Mouse (Mus musculus): ENCODE data around the gene Tktl1. TPM values are rescaled to one million over a fixed set of nuclear protein-coding genes. Genes with fewer than 3 reads are reported as not detected.
"Not testable (repeated sequence)": the region's sequence is repeated elsewhere in the genome, so short reads cannot be mapped to it uniquely, and the experiment has no call there.

The Tktl1 gene
- not detected in 2 replicates for polyA plus RNA-seq (2014; fragmentation: Nextera tagmentation; extraction: Ambion mirVana)

DNA sequence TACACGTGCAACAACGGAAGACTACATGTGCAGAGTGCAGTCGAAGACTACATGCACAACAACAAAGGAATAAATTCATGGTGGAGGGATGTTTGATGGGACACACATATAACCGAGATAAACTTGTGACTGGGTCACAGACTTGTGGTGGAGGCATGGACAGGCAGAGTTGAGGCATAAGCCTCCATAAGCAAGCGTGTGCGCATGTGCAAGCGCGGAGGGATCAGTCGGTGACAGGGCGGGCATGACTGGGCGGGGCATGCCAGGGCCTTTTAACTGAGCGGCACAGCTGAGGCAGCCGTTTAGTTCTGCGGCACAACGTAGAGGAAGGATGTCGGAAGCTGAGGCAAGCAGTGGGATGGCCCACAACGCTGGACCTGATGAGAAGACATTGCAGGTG is at the start of gene Tktl1:
Gene Tktl1, plus strand, starts transcription at position 301 of the 400 bp plus-strand sequence.
- ATAC-seq (replicated peaks; ENCODE audit: insufficient number of reproducible peaks, low FRiP score, low TSS enrichment, low read depth) (no peak), DNase-seq (ENCODE audit: low spot score) (no peak)
- Histone ChIP-seq H3K9ac (replicated peaks; ENCODE audit: low read length) (no peak within 1 kb of the TSS), H3K4me1 (ENCODE audit: control insufficient read depth, insufficient read depth, low read length) (no peaks in the 10 kb centered on the region), H3K36me3 (replicated peaks; ENCODE audit: control insufficient read depth, insufficient read depth, low read depth, low read length) (no peaks in the 10 kb centered on the region), H3K4me3 (ENCODE audit: low read depth, low read length) (no peak within 1 kb of the TSS), H3K27ac (replicated peaks; ENCODE audit: low read depth, low read length) (no peak within 1 kb of the TSS), H3K9me3 (replicated peaks; ENCODE audit: control insufficient read depth, low read length) (no peaks in the 10 kb centered on the region), H3K27me3 (ENCODE audit: control insufficient read depth, insufficient read depth, low read length) (no peaks in the 10 kb centered on the region), H3K4me2 (ENCODE audit: low read depth, low read length) (no peak within 1 kb of the TSS)
- 91% methylated on average over 17 of the region's 17 CpGs for WGBS

DNA sequence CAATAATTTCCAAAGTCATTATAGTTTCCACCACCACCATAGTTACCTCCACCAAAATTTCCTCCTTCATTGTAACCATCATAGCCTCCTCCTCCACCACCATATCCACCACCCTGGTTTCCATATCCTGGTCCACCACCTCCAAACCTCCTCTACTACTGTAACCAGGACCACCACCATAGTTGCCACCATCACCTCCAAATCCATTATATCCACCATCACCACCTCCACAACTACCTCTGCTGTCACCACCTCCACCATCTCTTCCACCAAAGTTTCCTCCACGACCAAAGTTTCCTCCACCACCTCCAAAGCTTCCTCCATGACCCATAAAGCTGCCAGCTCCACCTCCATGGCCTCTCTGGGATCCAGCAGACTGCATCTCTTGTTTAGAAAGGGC is 41.8 kb upstream of the Tktl1 start, which contains the start of gene Mecp2:
Gene Mecp2, minus strand, starts transcription at position 101 of the 400 bp plus-strand sequence.
- not testable (repeated sequence) for ATAC-seq (replicated peaks; ENCODE audit: insufficient number of reproducible peaks, low FRiP score, low TSS enrichment, low read depth); H3K27ac ChIP-seq (replicated peaks; ENCODE audit: low read depth, low read length); H3K36me3 ChIP-seq (replicated peaks; ENCODE audit: control insufficient read depth, insufficient read depth, low read depth, low read length); H3K4me3 ChIP-seq (ENCODE audit: low read depth, low read length); H3K4me2 ChIP-seq (ENCODE audit: low read depth, low read length); H3K9me3 ChIP-seq (replicated peaks; ENCODE audit: control insufficient read depth, low read length); H3K4me1 ChIP-seq (ENCODE audit: control insufficient read depth, insufficient read depth, low read length); H3K9ac ChIP-seq (replicated peaks; ENCODE audit: low read length); H3K27me3 ChIP-seq (ENCODE audit: control insufficient read depth, insufficient read depth, low read length); DNase-seq (ENCODE audit: low spot score)
- WGBS, result 39% methylated on average over 1 of the region's 1 CpGs

DNA sequence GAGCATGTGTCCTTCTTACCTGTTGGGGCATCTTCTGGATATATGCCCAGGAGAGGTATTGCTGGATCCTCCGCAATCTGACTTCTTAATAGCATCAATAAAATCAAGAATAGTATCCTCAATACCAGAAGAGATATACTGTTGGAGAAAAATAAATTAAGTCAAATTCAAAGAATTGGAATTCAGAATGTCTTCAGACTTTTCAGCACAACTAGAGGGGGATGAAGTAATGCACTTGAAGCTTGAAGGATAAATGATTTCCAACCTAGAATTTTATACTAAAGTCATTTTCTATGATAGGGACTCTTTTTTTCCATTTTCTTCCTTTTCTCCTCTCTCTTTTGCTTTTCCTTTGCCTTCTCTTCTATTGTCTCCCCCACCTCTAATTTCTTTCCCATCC is 9.3 kb upstream of the Tktl1 start, which contains the start of gene Tex28:
Gene Tex28, minus strand, starts transcription at position 101 of the 400 bp plus-strand sequence.
- WGBS, result 100% methylated on average over 1 of the region's 1 CpGs
- H3K36me3 ChIP-seq (replicated peaks; ENCODE audit: control insufficient read depth, insufficient read depth, low read depth, low read length), result no peaks in the 10 kb centered on the region
- DNase-seq (ENCODE audit: low spot score), result no peak

DNA sequence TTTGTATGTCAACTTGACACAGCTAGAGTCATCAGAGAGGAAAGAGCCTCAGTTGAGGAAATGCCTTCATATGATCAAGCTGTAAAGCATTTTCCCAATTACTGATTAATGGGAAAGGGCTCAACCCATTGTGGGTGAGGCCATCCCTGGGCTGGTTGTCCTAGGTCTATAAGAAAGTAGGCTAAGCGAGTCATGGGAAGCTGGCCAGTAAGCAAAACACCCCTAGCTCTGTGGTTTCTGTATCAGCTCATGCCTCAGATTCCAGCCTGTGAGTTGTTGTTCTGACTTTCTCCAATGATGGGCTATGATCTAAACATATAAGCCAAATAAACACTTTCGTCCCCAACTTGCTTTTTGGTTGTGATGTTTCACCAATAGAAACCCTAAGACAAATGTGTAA is 26.5 kb downstream of the Tktl1 start:
- Histone ChIP-seq H3K4me2 (ENCODE audit: low read depth, low read length) (no peak overlapping the region), H3K9me3 (replicated peaks; ENCODE audit: control insufficient read depth, low read length) (no peaks in the 10 kb centered on the region), H3K4me1 (ENCODE audit: control insufficient read depth, insufficient read depth, low read length) (no peaks in the 10 kb centered on the region), H3K27me3 (ENCODE audit: control insufficient read depth, insufficient read depth, low read length) (no peaks in the 10 kb centered on the region), H3K36me3 (replicated peaks; ENCODE audit: control insufficient read depth, insufficient read depth, low read depth, low read length) (no peaks in the 10 kb centered on the region), H3K4me3 (ENCODE audit: low read depth, low read length) (no peak overlapping the region), H3K9ac (replicated peaks; ENCODE audit: low read length) (no peak overlapping the region), H3K27ac (replicated peaks; ENCODE audit: low read depth, low read length) (no peak overlapping the region)
- 89% methylated on average over 2 of the region's 2 CpGs for WGBS
- ATAC-seq (replicated peaks; ENCODE audit: insufficient number of reproducible peaks, low FRiP score, low TSS enrichment, low read depth) (no peak), DNase-seq (ENCODE audit: low spot score) (no peak)

More for the DNA sequence above, 9.3 kb upstream of the Tktl1 start, which contains the start of gene Tex28:
- no peak within 1 kb of the TSS for H3K4me2 ChIP-seq (ENCODE audit: low read depth, low read length)
- no peaks in the 10 kb centered on the region for H3K4me1 ChIP-seq (ENCODE audit: control insufficient read depth, insufficient read depth, low read length)
- no peak within 1 kb of the TSS for H3K9ac ChIP-seq (replicated peaks; ENCODE audit: low read length)
- no peak within 1 kb of the TSS for H3K27ac ChIP-seq (replicated peaks; ENCODE audit: low read depth, low read length)
- H3K27me3 ChIP-seq (ENCODE audit: control insufficient read depth, insufficient read depth, low read length), result no peaks in the 10 kb centered on the region
- H3K9me3 ChIP-seq (replicated peaks; ENCODE audit: control insufficient read depth, low read length), result no peaks in the 10 kb centered on the region
- H3K4me3 ChIP-seq (ENCODE audit: low read depth, low read length), result no peak within 1 kb of the TSS
- no peak for ATAC-seq (replicated peaks; ENCODE audit: insufficient number of reproducible peaks, low FRiP score, low TSS enrichment, low read depth)

DNA sequence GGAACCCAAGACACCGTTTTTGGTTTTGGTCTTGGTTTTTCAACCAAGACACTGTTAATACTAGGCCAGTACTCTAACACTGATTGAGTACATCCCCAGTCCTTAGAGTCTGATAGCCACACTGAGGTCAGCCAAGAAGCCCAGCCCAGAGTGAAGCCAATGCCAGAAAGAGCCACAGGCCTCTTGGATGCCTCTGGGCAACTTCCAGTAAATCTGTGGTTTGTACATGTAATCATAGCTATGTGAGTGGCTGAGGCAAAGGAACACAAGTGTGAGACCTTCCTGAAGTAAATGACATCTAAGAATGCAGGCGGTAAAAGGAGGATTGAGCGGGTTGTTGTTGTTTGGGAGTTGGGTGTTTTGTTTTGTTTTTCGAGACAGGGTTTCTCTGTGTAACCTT is 41.4 kb downstream of the Tktl1 start:
- no peak overlapping the region for H3K9ac ChIP-seq (replicated peaks; ENCODE audit: low read length)
- no peaks in the 10 kb centered on the region for H3K4me1 ChIP-seq (ENCODE audit: control insufficient read depth, insufficient read depth, low read length)
- WGBS, result 93% methylated on average over 4 of the region's 4 CpGs
- no peaks in the 10 kb centered on the region for H3K27me3 ChIP-seq (ENCODE audit: control insufficient read depth, insufficient read depth, low read length)
- DNase-seq (ENCODE audit: low spot score) (no peak), ATAC-seq (replicated peaks; ENCODE audit: insufficient number of reproducible peaks, low FRiP score, low TSS enrichment, low read depth) (no peak)
- no peak overlapping the region for H3K4me2 ChIP-seq (ENCODE audit: low read depth, low read length)
- no peak overlapping the region for H3K27ac ChIP-seq (replicated peaks; ENCODE audit: low read depth, low read length)
- H3K4me3 ChIP-seq (ENCODE audit: low read depth, low read length), result no peak overlapping the region
- H3K36me3 ChIP-seq (replicated peaks; ENCODE audit: control insufficient read depth, insufficient read depth, low read depth, low read length), result no peaks in the 10 kb centered on the region; the same call in 1 of the 2 replicates
- no peaks in the 10 kb centered on the region for H3K9me3 ChIP-seq (replicated peaks; ENCODE audit: control insufficient read depth, low read length)

DNA sequence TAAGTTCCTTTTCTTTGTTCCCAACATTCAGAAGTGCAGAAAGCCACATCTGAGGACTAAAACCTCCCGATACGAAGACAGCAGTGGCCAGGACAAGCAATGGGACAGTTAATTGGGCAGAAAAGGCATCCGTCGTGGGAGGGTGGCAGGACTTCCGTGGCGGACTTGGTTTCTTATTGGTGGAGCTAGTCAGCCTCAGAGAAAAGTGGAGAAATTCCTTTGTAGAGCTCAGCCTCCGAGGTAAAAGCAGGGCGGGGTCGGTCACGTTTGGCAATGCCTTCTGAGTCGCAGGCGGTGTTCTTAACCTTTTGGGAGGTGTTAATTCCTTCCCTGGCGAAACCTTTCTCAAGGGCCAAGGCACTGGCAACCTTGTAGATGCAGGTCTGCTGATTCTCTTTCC is 42.4 kb downstream of the Tktl1 start:
- H3K27ac ChIP-seq (replicated peaks; ENCODE audit: low read depth, low read length), result no peak overlapping the region
- ATAC-seq (replicated peaks; ENCODE audit: insufficient number of reproducible peaks, low FRiP score, low TSS enrichment, low read depth) (no peak), DNase-seq (ENCODE audit: low spot score) (no peak)
- H3K36me3 ChIP-seq (replicated peaks; ENCODE audit: control insufficient read depth, insufficient read depth, low read depth, low read length), result no peaks in the 10 kb centered on the region; the same call in 1 of the 2 replicates
- H3K4me2 ChIP-seq (ENCODE audit: low read depth, low read length), result no peak overlapping the region
- H3K27me3 ChIP-seq (ENCODE audit: control insufficient read depth, insufficient read depth, low read length), result no peaks in the 10 kb centered on the region
- H3K4me1 ChIP-seq (ENCODE audit: control insufficient read depth, insufficient read depth, low read length), result no peaks in the 10 kb centered on the region
- 60% methylated on average over 13 of the region's 13 CpGs for WGBS
- H3K9ac ChIP-seq (replicated peaks; ENCODE audit: low read length), result no peak overlapping the region
- H3K9me3 ChIP-seq (replicated peaks; ENCODE audit: control insufficient read depth, low read length), result no peaks in the 10 kb centered on the region
- H3K4me3 ChIP-seq (ENCODE audit: low read depth, low read length), result no peak overlapping the region

DNA sequence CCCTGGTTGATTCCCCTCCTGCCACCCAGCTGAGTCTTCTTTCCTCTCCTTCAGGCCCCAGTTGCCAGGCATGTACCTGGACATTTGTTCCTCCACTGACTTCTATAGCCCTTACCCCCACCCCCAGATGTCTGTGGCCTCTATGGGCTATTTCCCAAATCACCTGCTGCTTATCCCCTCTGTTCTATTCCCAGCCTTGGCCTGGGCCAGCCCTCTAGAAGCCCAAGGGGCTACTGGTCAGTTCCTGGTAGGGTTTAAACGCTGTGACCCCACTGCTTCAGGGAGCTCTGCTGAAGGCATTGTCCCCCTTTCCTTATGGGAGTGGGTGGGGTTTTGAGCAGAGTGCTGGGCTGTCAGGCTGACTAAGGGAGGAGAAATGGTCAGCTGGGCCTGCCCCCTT is 43.0 kb downstream of the Tktl1 start:
- H3K27me3 ChIP-seq (ENCODE audit: control insufficient read depth, insufficient read depth, low read length); H3K4me1 ChIP-seq (ENCODE audit: control insufficient read depth, insufficient read depth, low read length); H3K9ac ChIP-seq (replicated peaks; ENCODE audit: low read length); H3K9me3 ChIP-seq (replicated peaks; ENCODE audit: control insufficient read depth, low read length); ATAC-seq (replicated peaks; ENCODE audit: insufficient number of reproducible peaks, low FRiP score, low TSS enrichment, low read depth); DNase-seq (ENCODE audit: low spot score); H3K4me3 ChIP-seq (ENCODE audit: low read depth, low read length); H3K4me2 ChIP-seq (ENCODE audit: low read depth, low read length); H3K27ac ChIP-seq (replicated peaks; ENCODE audit: low read depth, low read length); H3K36me3 ChIP-seq (replicated peaks; ENCODE audit: control insufficient read depth, insufficient read depth, low read depth, low read length): not testable (repeated sequence)
- whole genome bisulfite sequencing, result 63% methylated on average over 1 of the region's 1 CpGs

DNA sequence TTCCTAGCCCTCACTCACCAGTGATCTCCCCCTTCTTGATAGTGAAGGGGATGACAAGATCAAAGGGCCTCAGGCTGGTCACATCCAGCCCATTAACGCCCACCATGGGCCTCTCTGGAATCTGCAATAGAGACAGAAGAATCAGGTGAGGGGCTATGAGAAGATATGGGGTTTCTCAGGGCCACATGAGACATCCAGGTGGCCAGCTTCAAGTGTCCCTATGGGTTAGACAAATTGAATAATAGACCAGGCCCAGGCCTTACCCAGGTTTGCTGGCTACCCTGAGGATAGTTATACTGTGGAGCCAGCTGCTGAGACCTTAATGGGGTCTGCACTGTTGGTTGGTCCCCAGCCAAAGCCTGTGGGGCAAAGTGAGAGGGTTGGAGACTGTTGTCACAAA is 53.0 kb downstream of the Tktl1 start:
- no peak overlapping the region for H3K27ac ChIP-seq (replicated peaks; ENCODE audit: low read depth, low read length)
- peaks cover 17% of the 10 kb centered on the region for H3K36me3 ChIP-seq (replicated peaks; ENCODE audit: control insufficient read depth, insufficient read depth, low read depth, low read length)
- no peaks in the 10 kb centered on the region for H3K4me1 ChIP-seq (ENCODE audit: control insufficient read depth, insufficient read depth, low read length)
- H3K27me3 ChIP-seq (ENCODE audit: control insufficient read depth, insufficient read depth, low read length), result no peaks in the 10 kb centered on the region
- DNase-seq (ENCODE audit: low spot score) (no peak), ATAC-seq (replicated peaks; ENCODE audit: insufficient number of reproducible peaks, low FRiP score, low TSS enrichment, low read depth) (no peak)
- no peak overlapping the region for H3K4me2 ChIP-seq (ENCODE audit: low read depth, low read length)
- H3K4me3 ChIP-seq (ENCODE audit: low read depth, low read length), result no peak overlapping the region
- no peak overlapping the region for H3K9ac ChIP-seq (replicated peaks; ENCODE audit: low read length)
- H3K9me3 ChIP-seq (replicated peaks; ENCODE audit: control insufficient read depth, low read length), result no peaks in the 10 kb centered on the region
- 71% methylated on average over 1 of the region's 1 CpGs for WGBS
